Mouse (Mus musculus) myocyte (in vitro differentiated cells): Measurements from ENCODE around the gene Tspan14. TPM values are rescaled to one million over a fixed set of nuclear protein-coding genes. Genes with fewer than 3 reads are reported as not detected.

Experiments used
- H3K27me3 ChIP-seq: one replicate; pipeline ENCODE4 v1.6.1; 2011; ENCODE audit not compliant: control insufficient read depth, insufficient read depth, insufficient read length
- H3K36me3 ChIP-seq: one replicate; pipeline ENCODE4 v1.6.1; 2011; ENCODE audit not compliant: control insufficient read depth, insufficient read depth
- H3K4me2 ChIP-seq: one replicate; pipeline ENCODE4 v1.6.1; 2011; ENCODE audit warnings: low read depth, control low read depth
- H3K4me3 ChIP-seq: one replicate; pipeline ENCODE4 v1.5.1; 2011; ENCODE audit warnings: mild to moderate bottlenecking, control low read depth, moderate library complexity
- H3K79me2 ChIP-seq: one replicate; pipeline ENCODE4 v1.6.1; 2011; ENCODE audit not compliant: control insufficient read depth, insufficient read depth
- H3ac ChIP-seq: one replicate; pipeline ENCODE4 v1.6.1; 2011; ENCODE audit not compliant: control insufficient read depth, insufficient read length
- CEBPB ChIP-seq: IDR thresholded peaks from 2 replicates; pipeline ENCODE4 v1.6.1; 2011; ENCODE audit warnings: mild to moderate bottlenecking, moderate library complexity; ENCODE audit not compliant: poor library complexity, insufficient read depth, severe bottlenecking
- E2F4 ChIP-seq: IDR thresholded peaks from one replicate; pipeline ENCODE4 v1.6.1; 2011; ENCODE audit warnings: mild to moderate bottlenecking, control low read depth, moderate library complexity; ENCODE audit not compliant: insufficient read depth
- MYOD1 ChIP-seq, 3 experiments: IDR thresholded peaks; one replicate each; pipeline ENCODE4 v1.6.1; 2011; ENCODE audit warnings: control low read depth in 2 of 3, low read depth in 2 of 3, mild to moderate bottlenecking in 2 of 3, moderate library complexity in 1 of 3; ENCODE audit not compliant: insufficient read length in 2 of 3, control insufficient read depth in 1 of 3
- MYOG ChIP-seq, 3 experiments: IDR thresholded peaks; one replicate each; pipeline ENCODE4 v1.6.1; 2011; ENCODE audit warnings: control low read depth in 2 of 3, low read depth in 2 of 3, mild to moderate bottlenecking in 2 of 3; ENCODE audit not compliant: insufficient read length in 2 of 3, control insufficient read depth in 1 of 3, insufficient read depth in 1 of 3
- POLR2A ChIP-seq: IDR thresholded peaks from one replicate; pipeline ENCODE4 v1.6.1; 2011; ENCODE audit warnings: low read depth, mild to moderate bottlenecking, control low read depth, moderate library complexity; ENCODE audit not compliant: insufficient read length
- POLR2AphosphoS2 ChIP-seq: IDR thresholded peaks from one replicate; pipeline ENCODE4 v1.6.1; 2011; ENCODE audit warnings: low read depth, control low read depth; ENCODE audit not compliant: insufficient read length
- REST ChIP-seq: IDR thresholded peaks from one replicate; pipeline ENCODE4 v1.6.1; 2011; ENCODE audit warnings: mild to moderate bottlenecking, control low read depth, moderate library complexity; ENCODE audit not compliant: insufficient read depth, insufficient read length
- SRF ChIP-seq: IDR thresholded peaks from one replicate; pipeline ENCODE4 v1.6.1; 2011; ENCODE audit warnings: low read depth; ENCODE audit not compliant: control insufficient read depth, insufficient read length
- TCF12 ChIP-seq: IDR thresholded peaks from one replicate; pipeline ENCODE4 v1.6.1; 2011; ENCODE audit warnings: mild to moderate bottlenecking, control low read depth; ENCODE audit not compliant: poor library complexity, insufficient read depth, severe bottlenecking
- TCF3 ChIP-seq: IDR thresholded peaks from one replicate; pipeline ENCODE4 v1.6.1; 2011; ENCODE audit warnings: low read depth, control low read depth; ENCODE audit not compliant: insufficient read length
- USF1 ChIP-seq: IDR thresholded peaks from one replicate; pipeline ENCODE4 v1.6.1; 2011; ENCODE audit warnings: low read depth, mild to moderate bottlenecking, control low read depth, moderate library complexity
- polyA plus RNA-seq: library from polyadenylated mRNA; unstranded; fragments of >200 nt; fragmentation: generic; extraction: Trizol; gene quantifications from one replicate; pipeline ENCODE4 v1.2.1, GENCODE M21; 2012; ENCODE audit warnings: missing spikeins

The Tspan14 gene
- polyA plus RNA-seq, 1 experiment: 90.6 TPM

DNA sequence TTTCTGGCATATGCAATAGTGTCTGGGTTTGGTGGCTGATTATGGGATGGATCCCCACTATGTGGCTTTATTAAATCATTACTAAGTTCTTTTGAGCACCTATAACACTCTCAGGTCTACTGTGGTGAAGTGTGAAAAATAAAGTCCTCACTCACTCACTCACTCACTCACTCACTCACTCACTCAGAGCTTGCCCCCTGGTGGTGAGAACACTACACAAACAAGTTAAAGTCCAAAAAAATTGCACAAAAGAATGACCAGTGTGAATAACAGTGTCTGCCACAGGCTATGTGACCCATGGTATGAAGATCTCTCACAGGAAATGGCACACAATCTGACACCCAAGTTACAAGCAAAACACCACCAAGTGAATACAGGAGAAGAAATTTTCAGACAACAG is 103.6 kb downstream of the Tspan14 start:
- TF ChIP-seq TCF12 (no peak), SRF (no peak), CEBPB (no peak), REST (no peak), USF1 (no peak), MYOG (IDR thresholded peaks at IDR 0.05; ENCODE audit: control insufficient read depth in 1 of 3, insufficient read depth in 1 of 3, insufficient read length in 2 of 3, low read depth in 2 of 3) (no peak), POLR2A (no peak), MYOD1 (IDR thresholded peaks at IDR 0.05; ENCODE audit: control insufficient read depth in 1 of 3, insufficient read length in 2 of 3, low read depth in 2 of 3) (no peak), POLR2AphosphoS2 (no peak), E2F4 (no peak), TCF3 (no peak)
- no peaks in the 10 kb centered on the region for H3K36me3 ChIP-seq
- H3K4me2 ChIP-seq: no peak overlapping the region

More for the DNA sequence above, 103.6 kb downstream of the Tspan14 start:
- Histone ChIP-seq H3ac (no peak overlapping the region), H3K79me2 (no peaks in the 10 kb centered on the region), H3K4me3 (no peak overlapping the region), H3K27me3 (no peaks in the 10 kb centered on the region)

Other genes with a start within 250 kb of the Tspan14 start
- 0.23 TPM for gene Sh2d4b, start 73.5 kb downstream of the Tspan14 start, polyA plus RNA-seq
- 1.8 TPM for gene Fam213a, start 47.0 kb upstream of the Tspan14 start, polyA plus RNA-seq
- not detected for gene Dydc2, start 102.4 kb upstream of the Tspan14 start, polyA plus RNA-seq
- gene Dydc1, start 106.1 kb upstream of the Tspan14 start, polyA plus RNA-seq: not detected
- gene Mat1a, start 138.2 kb upstream of the Tspan14 start, polyA plus RNA-seq: not detected
- gene Sftpa1, start 165.0 kb upstream of the Tspan14 start, polyA plus RNA-seq: not detected
- gene Mbl1, start 184.7 kb upstream of the Tspan14 start, polyA plus RNA-seq: not detected
- gene Sftpd, start 218.3 kb upstream of the Tspan14 start, polyA plus RNA-seq: not detected